ENCODE assay signal across 9 mouse cellular contexts in the genomic region with DNA sequence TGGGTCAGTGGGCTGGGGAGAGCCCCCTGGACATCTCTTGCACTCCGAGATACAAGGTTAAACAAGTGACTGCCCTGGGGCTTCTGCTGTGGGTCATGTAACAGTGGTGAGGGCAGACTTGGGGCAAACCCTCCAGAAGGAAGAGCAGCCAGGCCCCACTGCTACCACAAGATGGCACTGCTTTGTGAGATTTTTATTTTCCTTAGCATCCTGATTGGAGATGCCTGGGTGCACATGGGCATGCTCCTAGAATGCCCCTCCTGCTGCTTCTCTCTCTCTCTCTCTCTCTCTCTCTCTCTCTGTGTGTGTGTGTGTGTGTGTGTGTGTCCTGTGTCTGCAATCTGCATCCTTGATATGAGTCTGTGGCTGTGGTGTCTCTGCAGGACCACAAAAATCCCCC. TPM values are rescaled to one million over a fixed set of nuclear protein-coding genes. Genes with fewer than 3 reads are reported as not detected.
DNase-seq lines count a peak whose midpoint lies in the region; ATAC-seq lines count a peak whose summit lies in the region.
"Had no signal": no experiment of that assay in that cellular context is flagged by ENCODE, and none has a peak within 500 bp of the region (broad histone marks: within the 10 kb centered on the region; RNA-seq: fewer than 3 reads in every experiment).

No protein-coding gene starts in this region.

- no peak for ATAC-seq in heart, embryonic 11.5 days (replicated peaks; ENCODE audit: insufficient number of reproducible peaks, low FRiP score, low TSS enrichment)
- 0 out of 2 replicates have a peak, but pooled peaks have one; percentile 36 for ATAC-seq in forebrain, embryonic 12.5 days (ENCODE audit: low FRiP score)
- peak; percentile 13; the same call in 1 of the 2 replicates for ATAC-seq in neural tube, embryonic 11.5 days (ENCODE audit: insufficient read depth, low FRiP score, low TSS enrichment)
- no peak for ATAC-seq in erythroid progenitor cell, adult 5-6 weeks (replicated peaks; ENCODE audit: low FRiP score, poor library complexity, severe bottlenecking)

- H3K27ac ChIP-seq in heart, embryonic 11.5 days (ENCODE audit: low read depth, low read length) = no peak overlapping the region
- no peak overlapping the region for H3K27ac ChIP-seq in forebrain, embryonic 12.5 days
- H3K27ac ChIP-seq in neural tube, embryonic 11.5 days (ENCODE audit: low read depth, low read length) = no peak overlapping the region

- H3K27me3 ChIP-seq in heart, embryonic 11.5 days (ENCODE audit: control insufficient read depth, insufficient read depth, low read length) = peaks cover 44% of the 10 kb centered on the region
- peaks cover 47% of the 10 kb centered on the region for H3K27me3 ChIP-seq in forebrain, embryonic 12.5 days
- H3K27me3 ChIP-seq in neural tube, embryonic 11.5 days (ENCODE audit: control insufficient read depth, insufficient read depth, low read length) = no peaks in the 10 kb centered on the region

- H3K4me2 ChIP-seq in heart, embryonic 11.5 days = no peak overlapping the region
- no peak overlapping the region for H3K4me2 ChIP-seq in forebrain, embryonic 12.5 days
- no peak overlapping the region for H3K4me2 ChIP-seq in neural tube, embryonic 11.5 days (ENCODE audit: low read depth)

- WGBS in heart, embryonic 11.5 days (ENCODE audit: insufficient replicate concordance) = 17% methylated on average over 1 of the region's 1 CpGs
- 42% methylated on average over 1 of the region's 1 CpGs for WGBS in forebrain, embryonic 12.5 days
- WGBS in neural tube, embryonic 11.5 days = 33% methylated on average over 1 of the region's 1 CpGs

- no peak overlapping the region for H3K4me3 ChIP-seq in heart, embryonic 11.5 days (ENCODE audit: low read depth, low read length)
- H3K4me3 ChIP-seq in forebrain, embryonic 12.5 days (replicated peaks) = no peak overlapping the region
- H3K4me3 ChIP-seq in neural tube, embryonic 11.5 days (ENCODE audit: low read depth, low read length) = no peak overlapping the region

- H3K9ac ChIP-seq in heart, embryonic 11.5 days (ENCODE audit: low read depth, low read length) = no peak overlapping the region
- H3K9ac ChIP-seq in forebrain, embryonic 12.5 days = no peak overlapping the region
- no peak overlapping the region for H3K9ac ChIP-seq in neural tube, embryonic 11.5 days (ENCODE audit: low read length)

- peak; percentile 39 for DNase-seq in heart, postnatal 4 days
- peak; percentile 56 for DNase-seq in MN1 (ENCODE audit: low spot score)
- peak; percentile 9 for DNase-seq in layer of hippocampus, adult 9-10 months (ENCODE audit: low spot score)
- DNase-seq in neural tube, embryonic 11.5 days (ENCODE audit: low spot score) = peak; percentile 64
- no peak for DNase-seq in urinary bladder, postnatal 14 days (ENCODE audit: low spot score)

- H3K4me1 ChIP-seq in heart, embryonic 11.5 days (ENCODE audit: control insufficient read depth, insufficient read depth, low read length) = 0 out of 2 replicates have a peak, but pooled peaks cover 4% of the 10 kb centered on the region
- peaks cover 7% of the 10 kb centered on the region for H3K4me1 ChIP-seq in forebrain, embryonic 12.5 days
- H3K4me1 ChIP-seq in neural tube, embryonic 11.5 days (ENCODE audit: control insufficient read depth, insufficient read depth, low read length) = no peaks in the 10 kb centered on the region

- no peaks in the 10 kb centered on the region for H3K9me3 ChIP-seq in heart, embryonic 11.5 days (replicated peaks; ENCODE audit: control insufficient read depth, low read length)
- no peaks in the 10 kb centered on the region for H3K9me3 ChIP-seq in forebrain, embryonic 12.5 days
- no peaks in the 10 kb centered on the region for H3K9me3 ChIP-seq in neural tube, embryonic 11.5 days (ENCODE audit: control insufficient read depth, low read length)

- no peaks in the 10 kb centered on the region for H3K36me3 ChIP-seq in heart, embryonic 11.5 days (ENCODE audit: control insufficient read depth, insufficient read depth, low read length)
- H3K36me3 ChIP-seq in forebrain, embryonic 12.5 days (replicated peaks) = no peaks in the 10 kb centered on the region
- no peaks in the 10 kb centered on the region for H3K36me3 ChIP-seq in neural tube, embryonic 11.5 days (ENCODE audit: control insufficient read depth, insufficient read depth, low read length)

RNA-seq across cellular contexts. Expression of a gene that starts 39.4 kb away (rescaled TPM):
- total RNA-seq in heart, postnatal 4 days (2021) = not detected
- 0.19 TPM in 1 of 2 replicates, not detected in the other for polyA plus RNA-seq in heart, embryonic 11.5 days (2014; fragmentation: Nextera tagmentation; extraction: Ambion mirVana)
- 1.2 and 4.4 TPM in 2 replicates for polyA plus RNA-seq in forebrain, embryonic 12.5 days (2016; fragmentation: Nextera tagmentation; extraction: Ambion mirVana)
- polyA plus RNA-seq in neural tube, embryonic 11.5 days (2014; fragmentation: Nextera tagmentation; extraction: Ambion mirVana) = 0.57 and 0.98 TPM in 2 replicates
- 0.36 TPM in 1 of 2 replicates, not detected in the other for total RNA-seq in erythroid progenitor cell, adult 5-6 weeks (2015; ENCODE audit: low replicate concordance)
- 1.1 TPM in 1 of 2 replicates, not detected in the other for total RNA-seq in erythroid progenitor cell, adult 5-6 weeks (2017; ENCODE audit: low replicate concordance)

RNA-seq across cellular contexts. Expression of a gene that starts 46.7 kb away (rescaled TPM):
- total RNA-seq in heart, postnatal 4 days (2021) = 10 to 100 TPM; 12.5 to 15.9 TPM
- 14.3 TPM in 2 replicates for polyA plus RNA-seq in heart, embryonic 11.5 days (2014; fragmentation: Nextera tagmentation; extraction: Ambion mirVana)
- polyA plus RNA-seq in forebrain, embryonic 12.5 days (2016; fragmentation: Nextera tagmentation; extraction: Ambion mirVana) = 17.1 and 27.4 TPM in 2 replicates
- 2.6 and 3.2 TPM in 2 replicates for polyA plus RNA-seq in neural tube, embryonic 11.5 days (2014; fragmentation: Nextera tagmentation; extraction: Ambion mirVana)
- not detected in 2 replicates for total RNA-seq in erythroid progenitor cell, adult 5-6 weeks (2015; ENCODE audit: low replicate concordance)
- total RNA-seq in erythroid progenitor cell, adult 5-6 weeks (2017; ENCODE audit: low replicate concordance) = not detected in 2 replicates

RNA-seq across cellular contexts. Expression of a gene that starts 48.7 kb away (rescaled TPM):
- not detected for total RNA-seq in heart, postnatal 4 days (2021)
- polyA plus RNA-seq in heart, embryonic 11.5 days (2014; fragmentation: Nextera tagmentation; extraction: Ambion mirVana) = not detected in 2 replicates
- polyA plus RNA-seq in forebrain, embryonic 12.5 days (2016; fragmentation: Nextera tagmentation; extraction: Ambion mirVana) = not detected in 2 replicates
- polyA plus RNA-seq in neural tube, embryonic 11.5 days (2014; fragmentation: Nextera tagmentation; extraction: Ambion mirVana) = 0.74 and 1.3 TPM in 2 replicates
- not detected in 2 replicates for total RNA-seq in erythroid progenitor cell, adult 5-6 weeks (2015; ENCODE audit: low replicate concordance)
- not detected in 2 replicates for total RNA-seq in erythroid progenitor cell, adult 5-6 weeks (2017; ENCODE audit: low replicate concordance)
- polyA plus RNA-seq: spleen, adult 2 months had no signal

Comparison
In these comparisons a context has a peak if more than half of its experiments do, and no peak if none do; other contexts are left out.
1. ATAC-seq: peak in forebrain, embryonic 12.5 days (single experiment) and neural tube, embryonic 11.5 days (single experiment); none in heart, embryonic 11.5 days (single experiment) and erythroid progenitor cell, adult 5-6 weeks (single experiment).